Comparison of ENCODE assay signal across 19 mouse cellular contexts in the genomic region with DNA sequence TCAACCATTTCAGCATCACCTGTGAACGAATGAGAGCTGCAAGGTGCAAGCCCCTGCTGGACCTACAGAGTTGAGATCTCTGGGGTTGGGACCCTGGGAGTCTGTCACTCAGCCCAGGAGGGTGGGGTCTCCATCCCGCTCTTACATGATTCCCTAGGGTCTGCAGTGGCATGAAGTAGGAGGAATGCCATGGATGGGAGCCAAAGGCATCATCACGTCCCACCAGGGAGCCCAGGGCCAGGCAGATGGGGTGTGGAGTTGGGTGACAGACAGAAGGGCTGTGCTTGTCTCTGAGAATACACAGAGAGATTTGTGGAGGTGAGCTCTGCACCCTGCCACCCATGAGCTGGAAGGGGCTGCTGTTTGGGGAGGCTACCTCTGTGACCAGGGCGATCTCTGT. TPM values are rescaled to one million over a fixed set of nuclear protein-coding genes. Genes with fewer than 3 reads are reported as not detected.
DNase-seq lines count a peak whose midpoint lies in the region; TF ChIP-seq lines count a peak whose summit lies in the region.
"Had no signal": no experiment of that assay in that cellular context is flagged by ENCODE, and none has a peak within 500 bp of the region (broad histone marks: within the 10 kb centered on the region; RNA-seq: fewer than 3 reads in every experiment).

No protein-coding gene starts in this region.

- peak; percentile 47 for DNase-seq in cerebellum, adult 11 months
- DNase-seq in cerebellum, postnatal 14 days = no peak
- peak; percentile 69 for DNase-seq in cerebellum, adult 9-10 months
- no peak for DNase-seq in cerebellum, adult 9-11 months
- DNase-seq in gastrocnemius, adult 2 months = no peak
- DNase-seq in gastrocnemius, adult 8-10 months (ENCODE audit: low spot score in 2 of 2) = no peak
- DNase-seq: adrenal gland, adult 8-10 months; adrenal gland, postnatal 25 days; gastrocnemius, postnatal 14 days; heart, adult 2 months; heart, postnatal 14 days; heart, postnatal 4 days; kidney, adult 2 months had no signal

- intact Hi-C loops in gastrocnemius, adult 2 months (cut with DNase I) = no loop called here

- TF ChIP-seq POLR2A in olfactory bulb, adult 2 months (IDR thresholded peaks at IDR 0.05; ENCODE audit: insufficient read depth, low read depth, low read length) = no peak

- H3K4me3 ChIP-seq in gastrocnemius, adult 2 months = no peak overlapping the region
- H3K4me3 ChIP-seq in olfactory bulb, adult 2 months (ENCODE audit: insufficient read depth, low read depth, low read length) = no peak overlapping the region
- H3K4me3 ChIP-seq: forebrain, embryonic 10.5 days; forebrain, embryonic 15.5 days; heart, adult 2 months; heart, embryonic 10.5 days; heart, embryonic 13.5 days; hindbrain, embryonic 15.5 days had no signal

- no peak for TF ChIP-seq CTCF in gastrocnemius, adult 2 months (IDR thresholded peaks at IDR 0.05)
- TF ChIP-seq CTCF in olfactory bulb, adult 2 months (IDR thresholded peaks at IDR 0.05; ENCODE audit: insufficient read depth, low read depth, low read length) = no peak

- H3K4me1 ChIP-seq in olfactory bulb, adult 2 months (ENCODE audit: control insufficient read depth, insufficient read depth, low read length) = peaks cover 66% of the 10 kb centered on the region

- 44% methylated on average over 4 of the region's 4 CpGs for WGBS in olfactory bulb, adult 2 months

- H3K27ac ChIP-seq in gastrocnemius, adult 2 months = peak overlapping the region; percentile 86
- H3K27ac ChIP-seq in olfactory bulb, adult 2 months (ENCODE audit: insufficient read depth, low read depth, low read length) = peak overlapping the region; percentile 13; the same call in 1 of the 2 replicates
- H3K27ac ChIP-seq: forebrain, embryonic 10.5 days; forebrain, embryonic 15.5 days; heart, embryonic 10.5 days; heart, embryonic 13.5 days; hindbrain, embryonic 15.5 days had no signal

RNA-seq across cellular contexts. Expression of gene Dnmt3a, which starts 32.2 kb away (rescaled TPM):
- total RNA-seq in gastrocnemius, adult 2 months (2021) = 10 to 100 TPM; 57.5 to 97.5 TPM
- 10 to 100 TPM; 43.3 to 60.4 (median 52.8) TPM for total RNA-seq in gastrocnemius, adult 8-10 months (2022)
- not detected in 2 replicates for polyA plus RNA-seq in olfactory bulb, adult 2 months (2012; ENCODE audit: insufficient read depth, insufficient read length, low replicate concordance, missing spikeins)

Comparison
In these comparisons a context has a peak if more than half of its experiments do, and no peak if none do; other contexts are left out.
1. DNase-seq: peak in cerebellum, adult 11 months (single experiment) and cerebellum, adult 9-10 months (single experiment); none in cerebellum, postnatal 14 days (0 of 2), cerebellum, adult 9-11 months (single experiment), gastrocnemius, adult 2 months (single experiment) and gastrocnemius, adult 8-10 months (0 of 2).